Mouse (Mus musculus) embryonic facial prominence, embryonic 11.5 days (tissue): ENCODE results near the gene Ncor2. TPM values are rescaled to one million over a fixed set of nuclear protein-coding genes. Genes with fewer than 3 reads are reported as not detected.

Experiments
- ATAC-seq: fragments of 200-750 bp; cut with Nextera tagmentation; replicated peaks from 2 replicates; pipeline ENCODE4 v1.8.0; 2017; ENCODE audit warnings: low read depth; ENCODE audit not compliant: insufficient number of reproducible peaks, low FRiP score, low TSS enrichment
- DNase-seq: peaks from one replicate; pipeline ENCODE4 v3.0.0-alpha.2; 2015; ENCODE audit warnings: low spot score
- H3K27ac ChIP-seq: fragments of 300-500 bp; sonication (generic); replicated peaks from 2 replicates; pipeline ENCODE4 v1.5.1; 2014; ENCODE audit warnings: mild to moderate bottlenecking, low read depth, low read length, control low read depth
- H3K27me3 ChIP-seq: fragments of 300-500 bp; sonication (generic); 2 replicates; pipeline ENCODE4 v1.6.1; 2014; ENCODE audit warnings: mild to moderate bottlenecking, low read length, moderate library complexity, mixed read lengths; ENCODE audit not compliant: control insufficient read depth, insufficient read depth
- H3K36me3 ChIP-seq: fragments of 300-500 bp; sonication (generic); replicated peaks from 2 replicates; pipeline ENCODE4 v1.6.1; 2014; ENCODE audit warnings: low read depth, mild to moderate bottlenecking, low read length, moderate library complexity, mixed read lengths; ENCODE audit not compliant: control insufficient read depth, insufficient read depth
- H3K4me1 ChIP-seq: fragments of 300-500 bp; sonication (generic); 2 replicates; pipeline ENCODE4 v1.6.1; 2014; ENCODE audit warnings: low read length, mixed read lengths; ENCODE audit not compliant: control insufficient read depth, insufficient read depth
- H3K4me2 ChIP-seq: fragments of 300-500 bp; sonication (generic); 2 replicates; pipeline ENCODE4 v1.6.1; 2014; ENCODE audit warnings: low read depth, mild to moderate bottlenecking, control low read depth, low read length, moderate library complexity
- H3K4me3 ChIP-seq: fragments of 300-500 bp; sonication (generic); 2 replicates; pipeline ENCODE4 v1.5.1; 2014; ENCODE audit warnings: low read depth, low read length, control low read depth
- H3K9ac ChIP-seq: fragments of 300-500 bp; sonication (generic); replicated peaks from 2 replicates; pipeline ENCODE4 v1.6.1; 2014; ENCODE audit warnings: mild to moderate bottlenecking, control low read depth, low read length
- H3K9me3 ChIP-seq: fragments of 300-500 bp; sonication (generic); replicated peaks from 2 replicates; pipeline ENCODE4 v1.6.1; 2016; ENCODE audit warnings: mild to moderate bottlenecking, low read length, inconsistent platforms, mixed read lengths; ENCODE audit not compliant: control insufficient read depth
- WGBS: fragments of 180-500 bp; shearing (Covaris S2); extraction: QIAGEN DNeasy Blood & Tissue Kit; methylation state at CpG from one replicate; pipeline ENCODE4 v1.1.7; 2014; 5-methylcytosine and 5-hydroxymethylcytosine counted together
- polyA plus RNA-seq: library from polyadenylated mRNA; unstranded; fragments of >200 nt; fragmentation: Nextera tagmentation; extraction: Ambion mirVana; gene quantifications from 2 replicates; pipeline ENCODE4 v1.2.1, GENCODE M21; 2014

Gene Ncor2
- 12.4 and 15.0 TPM in 2 replicates for polyA plus RNA-seq

GRCm38 (mm10) chr5:125179007-125179734 lies at the start of gene Ncor2:
Ncor2 (minus strand) TSS chr5:125179219.
- Histone ChIP-seq H3K4me3 (peak within 1 kb of the TSS; percentile 69), H3K4me1 (no peaks in the 10 kb centered on the region; the same call in 1 of the 2 replicates), H3K4me2 (peak within 1 kb of the TSS; percentile 90), H3K36me3 (no peaks in the 10 kb centered on the region), H3K27me3 (no peaks in the 10 kb centered on the region), H3K9ac (peak within 1 kb of the TSS; percentile 73), H3K9me3 (no peaks in the 10 kb centered on the region), H3K27ac (peak within 1 kb of the TSS; percentile 85)
- DNase-seq (peak; percentile 92), ATAC-seq (peak; percentile 63)
- WGBS, result under 1% methylated on average over 73 of the region's 87 CpGs

DNA sequence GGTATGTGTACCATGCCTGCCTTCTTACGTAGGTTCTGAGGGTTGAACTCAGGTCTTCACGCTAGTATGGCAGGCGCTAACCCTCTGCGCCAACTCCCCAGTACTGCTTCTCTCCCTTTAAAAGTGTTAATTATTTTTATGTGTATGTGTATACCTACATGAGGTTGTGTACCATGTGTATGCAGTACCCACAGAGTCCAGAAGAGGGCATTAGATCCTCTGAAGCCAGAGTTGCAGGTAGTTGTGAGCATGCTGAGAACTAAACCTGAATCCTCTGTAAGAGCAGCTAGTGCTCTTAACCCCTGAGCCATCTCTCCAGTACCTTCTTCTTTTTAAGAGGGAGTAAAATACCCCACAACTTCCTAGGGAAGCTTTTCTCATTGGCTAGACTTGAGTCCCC lies 48.7 kb upstream of the Ncor2 start:
- Histone ChIP-seq H3K9ac (no peak overlapping the region), H3K36me3 (no peaks in the 10 kb centered on the region), H3K4me3 (no peak overlapping the region), H3K9me3 (0 out of 2 replicates have a peak, but pooled peaks cover 3% of the 10 kb centered on the region), H3K4me1 (no peaks in the 10 kb centered on the region), H3K27ac (no peak overlapping the region), H3K4me2 (no peak overlapping the region), H3K27me3 (no peaks in the 10 kb centered on the region)
- DNase-seq (no peak), ATAC-seq (no peak)
- WGBS, result 91% methylated on average over 4 of the region's 4 CpGs

DNA sequence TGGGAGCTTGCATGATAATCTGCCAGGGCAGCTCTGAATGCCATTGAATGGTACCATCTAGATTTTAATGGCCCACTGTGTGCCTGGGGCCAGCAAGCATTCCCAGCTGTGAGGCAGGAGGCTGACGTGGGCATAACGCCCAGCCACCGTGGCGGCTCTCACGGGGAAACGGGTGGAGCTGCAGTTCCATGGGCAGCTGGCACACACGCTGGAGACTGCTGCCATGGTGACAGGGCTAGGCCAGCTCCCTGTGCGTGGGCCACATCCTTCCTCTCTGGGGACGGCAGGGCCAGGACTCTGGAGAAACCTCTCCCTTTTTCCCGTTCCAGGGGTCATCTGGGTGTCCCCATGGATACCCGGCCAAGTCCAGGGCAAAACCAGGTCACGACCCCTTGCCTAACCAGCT lies 47.2 kb upstream of the Ncor2 start:
- H3K4me2 ChIP-seq, result no peak overlapping the region
- DNase-seq (no peak), ATAC-seq (no peak)
- no peak overlapping the region for H3K9ac ChIP-seq
- no peaks in the 10 kb centered on the region for H3K27me3 ChIP-seq
- H3K9me3 ChIP-seq, result 0 out of 2 replicates have a peak, but pooled peaks cover 3% of the 10 kb centered on the region
- WGBS, result 68% methylated on average over 12 of the region's 12 CpGs
- H3K4me3 ChIP-seq, result no peak overlapping the region
- H3K27ac ChIP-seq, result no peak overlapping the region
- no peaks in the 10 kb centered on the region for H3K4me1 ChIP-seq
- no peaks in the 10 kb centered on the region for H3K36me3 ChIP-seq

DNA sequence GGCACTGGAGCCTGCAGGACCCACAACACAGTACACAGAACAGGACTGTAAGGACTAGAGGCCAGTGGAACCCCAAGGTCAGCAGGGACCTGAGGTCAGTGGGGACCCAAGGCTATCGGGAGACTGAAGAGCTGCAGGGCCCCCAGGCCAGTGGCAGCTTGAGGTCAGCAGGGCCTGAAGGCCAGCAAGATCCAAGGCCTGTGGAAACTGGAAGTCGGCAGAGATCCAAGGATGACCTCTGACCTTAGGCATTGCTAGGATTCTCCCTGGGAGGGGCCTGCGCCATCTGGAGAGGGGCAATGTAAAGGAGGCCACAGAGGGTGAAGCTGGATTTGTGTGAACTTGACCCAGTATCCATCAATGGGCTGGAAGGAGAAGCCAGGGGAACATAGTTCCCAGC lies 45.9 kb upstream of the Ncor2 start:
- no peak overlapping the region for H3K27ac ChIP-seq
- H3K4me3 ChIP-seq, result no peak overlapping the region
- no peaks in the 10 kb centered on the region for H3K4me1 ChIP-seq

GRCm38 (mm10) chr5:125223961-125224360 lies 44.9 kb upstream of the Ncor2 start:
- Histone ChIP-seq H3K4me1 (no peaks in the 10 kb centered on the region), H3K4me3 (no peak overlapping the region), H3K27ac (no peak overlapping the region), H3K9me3 (0 out of 2 replicates have a peak, but pooled peaks cover 3% of the 10 kb centered on the region), H3K27me3 (no peaks in the 10 kb centered on the region), H3K4me2 (no peak overlapping the region), H3K36me3 (no peaks in the 10 kb centered on the region), H3K9ac (no peak overlapping the region)
- no peak for ATAC-seq
- no peak for DNase-seq
- WGBS, result 65% methylated on average over 5 of the region's 5 CpGs

More for the DNA sequence above, 45.9 kb upstream of the Ncor2 start:
- 0 out of 2 replicates have a peak, but pooled peaks cover 3% of the 10 kb centered on the region for H3K9me3 ChIP-seq
- no peaks in the 10 kb centered on the region for H3K36me3 ChIP-seq
- DNase-seq, result no peak
- WGBS, result 21% methylated on average over 3 of the region's 3 CpGs
- H3K4me2 ChIP-seq, result no peak overlapping the region
- H3K27me3 ChIP-seq, result no peaks in the 10 kb centered on the region
- ATAC-seq, result no peak
- no peak overlapping the region for H3K9ac ChIP-seq

DNA sequence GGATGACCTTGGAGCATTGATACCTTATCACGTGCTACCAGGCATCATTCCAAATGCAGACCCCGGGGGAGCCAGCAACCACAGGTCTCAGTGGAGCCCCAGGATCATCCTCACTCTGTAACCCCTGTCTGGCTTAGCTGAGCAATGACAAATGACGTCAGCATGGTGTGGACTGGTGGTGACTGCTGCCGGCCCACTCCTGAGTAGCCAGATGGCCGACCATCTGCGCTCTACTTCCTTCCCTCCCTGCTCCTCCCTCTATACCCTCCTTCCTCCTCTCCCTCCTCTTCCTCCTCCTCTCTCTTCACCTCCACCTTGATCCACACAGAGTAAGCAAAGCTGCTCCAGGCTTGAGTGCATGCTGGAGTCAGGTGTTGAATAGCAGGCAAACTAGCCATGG lies 43.7 kb upstream of the Ncor2 start:
- ATAC-seq, result no peak
- Histone ChIP-seq H3K27ac (no peak overlapping the region), H3K4me1 (no peaks in the 10 kb centered on the region), H3K9me3 (0 out of 2 replicates have a peak, but pooled peaks cover 1% of the 10 kb centered on the region), H3K9ac (no peak overlapping the region), H3K4me2 (no peak overlapping the region), H3K36me3 (no peaks in the 10 kb centered on the region), H3K4me3 (no peak overlapping the region), H3K27me3 (no peaks in the 10 kb centered on the region)
- WGBS, result 79% methylated on average over 6 of the region's 6 CpGs
- no peak for DNase-seq

DNA sequence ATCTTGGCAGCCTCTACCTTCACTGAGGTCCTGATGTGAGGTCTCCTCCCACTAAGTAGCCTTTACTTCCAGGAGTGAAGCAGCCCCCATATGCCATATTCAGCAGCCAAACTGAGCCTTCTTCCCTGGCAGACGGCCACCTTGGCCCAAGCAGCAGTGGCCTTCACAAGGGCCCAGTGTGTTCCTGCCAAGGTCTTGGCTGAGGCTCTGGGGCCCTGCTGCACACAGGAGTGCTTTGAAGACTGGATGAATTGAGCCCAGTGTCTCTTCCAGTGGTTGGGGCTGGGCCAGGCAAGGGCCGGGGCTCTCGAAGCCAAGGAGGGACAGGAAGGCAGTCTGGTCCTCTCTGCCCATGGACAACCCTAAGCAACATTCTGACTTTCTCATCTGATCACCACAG lies 42.8 kb upstream of the Ncor2 start:
- no peak overlapping the region for H3K4me3 ChIP-seq
- WGBS, result 65% methylated on average over 3 of the region's 3 CpGs
- H3K9me3 ChIP-seq, result no peaks in the 10 kb centered on the region
- no peaks in the 10 kb centered on the region for H3K36me3 ChIP-seq
- no peak overlapping the region for H3K27ac ChIP-seq
- no peaks in the 10 kb centered on the region for H3K27me3 ChIP-seq
- no peak for DNase-seq
- no peaks in the 10 kb centered on the region for H3K4me1 ChIP-seq
- H3K4me2 ChIP-seq, result no peak overlapping the region
- no peak for ATAC-seq
- no peak overlapping the region for H3K9ac ChIP-seq

DNA sequence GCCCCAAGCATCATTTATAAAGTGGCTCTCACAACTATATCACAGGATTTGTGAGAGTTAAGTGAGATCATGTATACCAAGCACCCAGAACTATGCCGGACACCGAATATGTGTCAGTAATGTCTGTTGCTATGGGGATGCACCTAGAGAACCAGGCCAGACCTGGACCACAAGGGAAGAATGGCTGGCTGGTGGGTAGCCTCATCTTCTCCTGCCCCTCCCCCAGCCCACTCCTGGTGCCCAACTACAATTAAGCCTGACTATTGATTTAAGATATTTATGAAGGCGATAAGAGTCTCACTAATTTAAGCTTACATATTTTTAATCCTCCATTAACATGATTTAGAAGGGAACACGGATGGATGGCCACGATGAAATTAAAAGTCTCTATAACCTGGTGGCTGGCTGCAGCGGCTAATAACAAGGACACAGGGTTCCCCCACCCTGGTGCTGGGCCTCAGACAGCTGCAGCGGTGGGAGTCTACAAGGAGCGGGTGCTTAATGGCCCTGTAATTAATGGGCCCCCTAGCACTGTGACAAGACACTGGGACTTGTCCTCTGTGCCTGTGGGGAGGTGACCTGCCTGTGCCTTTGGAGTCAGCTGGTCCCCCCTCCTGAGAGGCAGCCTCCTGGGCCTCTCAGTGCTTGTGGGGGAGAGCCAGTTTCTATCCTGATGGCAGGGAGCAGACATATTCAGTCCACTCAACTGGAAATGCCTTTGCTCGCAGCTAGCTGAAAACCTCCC lies 38.6 kb upstream of the Ncor2 start:
- peaks cover 8% of the 10 kb centered on the region; the same call in 1 of the 2 replicates for H3K4me1 ChIP-seq
- no peak overlapping the region for H3K27ac ChIP-seq
- no peaks in the 10 kb centered on the region for H3K9me3 ChIP-seq
- no peak overlapping the region for H3K4me2 ChIP-seq
- ATAC-seq (no peak), DNase-seq (no peak)
- H3K27me3 ChIP-seq, result no peaks in the 10 kb centered on the region
- 69% methylated on average over 9 of the region's 9 CpGs for WGBS
- H3K36me3 ChIP-seq, result no peaks in the 10 kb centered on the region
- H3K4me3 ChIP-seq, result no peak overlapping the region
- no peak overlapping the region for H3K9ac ChIP-seq
